Mouse (Mus musculus) intestine, embryonic 14.5 days (tissue): ENCODE measurements around the gene Cyp2u1. TPM values are rescaled to one million over a fixed set of nuclear protein-coding genes. Genes with fewer than 3 reads are reported as not detected.

Experiments used
- ATAC-seq: fragments of 200-750 bp; cut with Nextera tagmentation; replicated peaks from 2 replicates; pipeline ENCODE4 v1.8.0; 2017; ENCODE audit warnings: low read depth, moderate number of reproducible peaks, moderate TSS enrichment, moderate library complexity; ENCODE audit not compliant: low FRiP score, low TSS enrichment
- DNase-seq: peaks from one replicate; pipeline ENCODE4 v3.0.0-alpha.2; 2018; ENCODE audit warnings: low spot score
- H3K27ac ChIP-seq: fragments of 300-500 bp; sonication (generic); 2 replicates; pipeline ENCODE4 v1.5.1; 2014; ENCODE audit warnings: low read depth, mild to moderate bottlenecking, control low read depth
- H3K27me3 ChIP-seq: fragments of 300-500 bp; sonication (generic); replicated peaks from 2 replicates; pipeline ENCODE4 v1.6.1; 2014; ENCODE audit warnings: low read length, control low read depth; ENCODE audit not compliant: control insufficient read depth, insufficient read depth
- H3K36me3 ChIP-seq: fragments of 300-500 bp; sonication (generic); 2 replicates; pipeline ENCODE4 v1.6.1; 2014; ENCODE audit warnings: low read length, control low read depth; ENCODE audit not compliant: control insufficient read depth, insufficient read depth
- H3K4me1 ChIP-seq: fragments of 300-500 bp; sonication (generic); replicated peaks from 2 replicates; pipeline ENCODE4 v1.6.1; 2014; ENCODE audit warnings: low read length, control low read depth, mixed read lengths; ENCODE audit not compliant: control insufficient read depth, insufficient read depth
- H3K4me2 ChIP-seq: fragments of 300-500 bp; sonication (generic); 2 replicates; pipeline ENCODE4 v1.6.1; 2014; ENCODE audit warnings: low read length
- H3K4me3 ChIP-seq: fragments of 300-500 bp; sonication (generic); 2 replicates; pipeline ENCODE4 v1.5.1; 2014; ENCODE audit warnings: low read depth, low read length, control low read depth, mixed read lengths
- H3K9ac ChIP-seq: fragments of 300-500 bp; sonication (generic); 2 replicates; pipeline ENCODE4 v1.6.1; 2014; ENCODE audit warnings: mild to moderate bottlenecking, low read length
- H3K9me3 ChIP-seq: fragments of 300-500 bp; sonication (generic); 2 replicates; pipeline ENCODE4 v1.6.1; 2016; ENCODE audit warnings: low read length, control low read depth; ENCODE audit not compliant: control insufficient read depth
- WGBS: fragments of 180-500 bp; shearing (Covaris S2); extraction: QIAGEN DNeasy Blood & Tissue Kit; methylation state at CpG from one replicate; pipeline ENCODE4 v1.1.7; 2014; 5-methylcytosine and 5-hydroxymethylcytosine counted together
- polyA plus RNA-seq: library from polyadenylated mRNA; unstranded; fragments of >200 nt; fragmentation: Nextera tagmentation; extraction: Ambion mirVana; gene quantifications from 2 replicates; pipeline ENCODE4 v1.2.1, GENCODE M21; 2014

Gene Cyp2u1
- polyA plus RNA-seq, 1 experiment from 2014 or later: 3.9 TPM

DNA sequence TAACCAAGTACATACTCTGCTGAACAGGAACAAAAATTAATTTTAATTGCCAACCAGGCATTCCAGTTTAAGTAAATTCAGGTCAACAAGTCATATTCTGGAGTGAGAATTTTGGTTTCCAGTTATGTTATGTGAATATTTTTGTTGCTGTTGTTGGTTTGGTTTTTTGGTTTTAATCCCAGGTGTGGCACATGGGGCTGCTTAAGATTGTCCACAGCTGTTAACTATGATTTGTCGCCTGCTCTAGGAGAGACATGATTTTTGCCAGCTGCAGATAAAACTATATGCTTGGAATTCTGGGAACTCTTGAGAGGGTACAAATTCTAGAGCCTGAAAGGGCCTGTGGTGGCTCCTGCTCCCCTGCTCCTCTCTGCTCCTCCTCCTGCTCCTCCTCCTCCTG is 14.1 kb upstream of the Cyp2u1 start:
- no peaks in the 10 kb centered on the region for H3K9me3 ChIP-seq
- ATAC-seq: no peak
- H3K9ac ChIP-seq: no peak overlapping the region
- no peaks in the 10 kb centered on the region for H3K4me1 ChIP-seq
- H3K27ac ChIP-seq: no peak overlapping the region
- DNase-seq: no peak
- no peaks in the 10 kb centered on the region for H3K36me3 ChIP-seq
- H3K4me3 ChIP-seq: no peak overlapping the region
- H3K27me3 ChIP-seq: no peaks in the 10 kb centered on the region
- H3K4me2 ChIP-seq: no peak overlapping the region
- 89% methylated on average over 1 of the region's 1 CpGs for WGBS

DNA sequence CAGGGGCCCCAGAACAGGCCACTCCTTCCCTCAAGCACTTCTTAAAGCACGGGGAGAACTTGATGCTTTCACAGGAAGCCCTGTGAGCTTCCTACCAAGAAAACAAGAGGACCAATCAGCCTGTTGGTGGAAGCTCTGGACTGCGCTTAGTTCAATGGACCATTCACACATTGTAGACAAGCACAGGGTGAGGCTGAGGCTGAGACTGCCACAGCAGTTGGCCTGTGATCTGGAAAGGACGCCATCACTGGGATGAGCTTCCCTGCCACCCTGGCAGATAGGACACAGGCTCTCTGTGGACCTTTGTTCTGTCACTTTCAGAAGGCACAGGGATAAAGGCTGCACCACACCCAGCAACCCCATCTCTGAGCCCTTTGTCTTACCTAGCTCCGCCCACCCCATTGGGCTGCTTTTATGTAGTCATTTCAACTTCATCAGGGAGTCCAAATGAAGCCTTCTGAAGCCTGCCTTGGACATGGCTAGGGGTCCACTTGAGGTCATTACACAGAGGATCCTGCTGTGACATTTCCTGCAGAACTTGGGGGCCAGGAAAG is 13.0 kb upstream of the Cyp2u1 start:
- Histone ChIP-seq H3K36me3 (no peaks in the 10 kb centered on the region), H3K9me3 (no peaks in the 10 kb centered on the region), H3K9ac (no peak overlapping the region), H3K4me2 (no peak overlapping the region), H3K27ac (no peak overlapping the region), H3K4me3 (no peak overlapping the region), H3K4me1 (no peaks in the 10 kb centered on the region), H3K27me3 (no peaks in the 10 kb centered on the region)
- DNase-seq (no peak), ATAC-seq (no peak)
- 45% methylated on average over 4 of the region's 4 CpGs for WGBS

DNA sequence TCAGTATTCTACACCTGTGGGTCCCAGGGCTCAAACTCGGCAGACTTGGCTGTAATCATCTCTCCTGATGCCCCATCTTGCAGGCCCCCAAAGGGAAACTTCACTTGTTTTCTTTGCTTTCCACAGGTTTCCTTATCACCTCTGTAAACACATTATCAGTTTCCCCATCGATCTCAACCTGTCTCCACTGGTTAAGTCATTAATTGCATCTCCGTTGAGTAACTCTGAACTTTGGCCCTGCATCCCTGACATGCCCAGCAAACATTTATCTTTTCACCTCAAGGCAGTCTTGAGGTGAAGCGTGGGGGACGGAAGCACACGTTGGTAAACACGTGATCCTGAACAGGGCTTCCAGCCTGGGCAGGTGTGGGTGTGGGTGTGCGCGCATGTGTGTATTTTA is 9.3 kb upstream of the Cyp2u1 start:
- Histone ChIP-seq H3K36me3 (no peaks in the 10 kb centered on the region), H3K4me2 (no peak overlapping the region), H3K9me3 (peaks cover 12% of the 10 kb centered on the region), H3K9ac (no peak overlapping the region), H3K4me3 (no peak overlapping the region), H3K27ac (no peak overlapping the region), H3K27me3 (no peaks in the 10 kb centered on the region), H3K4me1 (no peaks in the 10 kb centered on the region)
- 56% methylated on average over 9 of the region's 9 CpGs for WGBS
- ATAC-seq: no peak
- no peak for DNase-seq

DNA sequence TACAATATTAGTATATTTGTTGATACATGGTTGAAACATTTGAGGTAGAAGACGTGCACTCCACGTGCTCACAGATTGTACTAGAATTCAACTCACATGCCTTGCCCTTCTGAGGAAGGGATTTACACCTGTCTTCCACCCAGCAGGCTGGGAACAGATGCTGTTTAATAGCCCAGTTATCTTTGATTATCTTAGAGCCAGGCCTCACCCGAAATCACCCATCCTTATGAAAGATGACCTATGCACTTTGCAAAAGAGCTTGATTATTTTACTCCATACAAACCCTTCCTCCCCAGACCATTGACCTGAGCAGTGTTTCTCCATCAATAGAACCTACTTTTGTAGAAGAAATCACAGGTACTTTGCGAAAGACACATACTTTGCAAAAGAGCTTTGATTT is 7.5 kb upstream of the Cyp2u1 start:
- no peak overlapping the region for H3K9ac ChIP-seq
- no peaks in the 10 kb centered on the region for H3K27me3 ChIP-seq
- H3K27ac ChIP-seq: no peak overlapping the region
- DNase-seq: no peak
- no peaks in the 10 kb centered on the region for H3K36me3 ChIP-seq
- no peaks in the 10 kb centered on the region for H3K4me1 ChIP-seq
- H3K4me3 ChIP-seq: no peak overlapping the region
- peaks cover 12% of the 10 kb centered on the region for H3K9me3 ChIP-seq
- H3K4me2 ChIP-seq: no peak overlapping the region
- 72% methylated on average over 4 of the region's 4 CpGs for WGBS
- no peak for ATAC-seq

DNA sequence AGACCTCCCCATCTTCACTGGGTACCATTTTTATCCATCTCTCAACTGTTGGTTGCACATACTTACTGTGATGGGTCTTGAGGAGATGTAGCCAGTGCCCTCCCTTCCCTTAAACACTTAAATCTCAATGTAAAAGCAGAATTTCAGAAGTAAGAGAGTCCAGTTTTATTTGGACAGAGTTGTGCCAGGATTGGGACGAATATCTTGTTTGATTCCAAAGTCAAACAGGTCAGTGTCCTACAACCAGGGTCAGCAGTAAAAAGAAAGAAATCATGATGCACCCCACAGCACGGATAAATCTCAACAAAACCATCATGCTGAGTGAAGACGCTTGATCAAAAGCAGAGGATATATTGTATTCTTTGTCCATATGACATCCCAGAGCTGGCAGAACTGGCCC is 4.8 kb upstream of the Cyp2u1 start:
- 89% methylated on average over 3 of the region's 3 CpGs for WGBS
- ATAC-seq (no peak), DNase-seq (no peak)
- Histone ChIP-seq H3K4me1 (no peaks in the 10 kb centered on the region), H3K9me3 (peaks cover 12% of the 10 kb centered on the region), H3K4me2 (no peak overlapping the region), H3K27me3 (no peaks in the 10 kb centered on the region), H3K27ac (no peak overlapping the region), H3K9ac (no peak overlapping the region), H3K4me3 (no peak overlapping the region), H3K36me3 (no peaks in the 10 kb centered on the region)

DNA sequence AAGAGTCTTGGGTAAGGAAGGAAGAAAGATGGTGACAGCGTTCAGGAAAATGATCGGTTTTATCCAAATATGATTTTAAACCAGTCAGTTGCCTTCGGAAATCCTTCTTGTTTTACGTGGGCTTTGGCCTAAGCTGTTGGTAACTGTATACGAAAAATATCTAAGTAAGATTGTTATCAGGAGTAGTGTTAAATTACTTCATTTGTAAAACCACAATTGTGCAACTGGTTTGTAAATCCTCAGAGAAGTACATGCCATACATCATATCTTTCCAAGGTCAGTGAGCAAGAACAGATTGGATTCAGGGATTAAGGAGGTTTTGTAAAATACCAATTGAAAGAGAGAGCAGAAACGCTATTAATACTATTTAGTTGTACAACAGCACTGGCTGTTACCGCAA is 3.2 kb upstream of the Cyp2u1 start:
- peaks cover 12% of the 10 kb centered on the region for H3K9me3 ChIP-seq
- no peak overlapping the region for H3K4me3 ChIP-seq
- H3K36me3 ChIP-seq: no peaks in the 10 kb centered on the region
- no peaks in the 10 kb centered on the region for H3K4me1 ChIP-seq
- DNase-seq: no peak
- no peaks in the 10 kb centered on the region for H3K27me3 ChIP-seq
- ATAC-seq: no peak
- no peak overlapping the region for H3K27ac ChIP-seq
- 94% methylated on average over 7 of the region's 7 CpGs for WGBS
- H3K9ac ChIP-seq: no peak overlapping the region
- no peak overlapping the region for H3K4me2 ChIP-seq

DNA sequence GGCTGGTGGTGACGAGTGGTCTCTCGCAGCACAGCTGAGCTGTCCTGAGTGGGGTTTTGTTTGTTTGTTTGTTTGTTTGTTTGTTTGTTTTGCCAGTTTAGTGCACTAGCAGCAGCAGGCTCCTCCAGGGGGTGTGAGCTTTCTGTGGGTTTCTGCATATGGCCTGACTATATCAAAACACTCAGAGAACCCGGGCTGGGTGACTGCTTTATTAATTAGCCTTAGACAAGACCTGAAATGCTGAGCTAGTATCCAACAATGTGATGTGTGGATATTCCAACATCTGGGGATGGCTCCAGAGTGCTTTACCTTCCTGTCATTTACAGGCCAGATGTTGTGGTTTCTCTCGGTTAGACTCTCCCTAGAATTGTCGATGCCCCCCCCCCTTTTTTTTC is 290 bp upstream of the Cyp2u1 start:
- no peak for DNase-seq
- peak; percentile 21; the same call in 1 of the 2 replicates for ATAC-seq
- Histone ChIP-seq H3K9me3 (peaks cover under 1% of the 10 kb centered on the region; the same call in 1 of the 2 replicates), H3K4me1 (no peaks in the 10 kb centered on the region), H3K36me3 (no peaks in the 10 kb centered on the region), H3K27me3 (no peaks in the 10 kb centered on the region), H3K4me3 (peak overlapping the region; percentile 74), H3K4me2 (peak overlapping the region; percentile 100), H3K9ac (peak overlapping the region; percentile 4; the same call in 1 of the 2 replicates), H3K27ac (no peak overlapping the region)
- 25% methylated on average over 5 of the region's 5 CpGs for WGBS

DNA sequence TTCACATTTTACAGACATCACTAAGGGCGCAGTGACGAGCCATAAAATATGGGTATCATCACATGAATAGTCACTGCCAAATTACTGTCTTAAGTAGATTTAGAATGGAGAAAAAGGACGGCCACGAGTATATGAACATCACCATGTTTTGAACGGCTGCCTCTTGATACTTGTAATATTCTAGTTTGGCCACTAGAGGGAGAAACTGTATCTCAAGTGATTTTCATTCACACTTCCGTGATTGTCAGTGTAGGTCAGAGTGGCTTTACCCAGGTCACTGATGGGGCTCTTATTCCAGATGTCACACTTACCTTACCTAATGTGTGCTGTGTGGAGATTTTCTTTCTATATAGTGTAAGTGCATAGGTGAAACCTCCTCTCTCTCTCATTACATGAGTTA is 3.1 kb downstream of the Cyp2u1 start:
- Histone ChIP-seq H3K27me3 (no peaks in the 10 kb centered on the region), H3K27ac (no peak overlapping the region), H3K4me3 (no peak overlapping the region), H3K4me2 (no peak overlapping the region), H3K4me1 (0 out of 2 replicates have a peak, but pooled peaks cover 2% of the 10 kb centered on the region), H3K36me3 (no peaks in the 10 kb centered on the region), H3K9me3 (no peaks in the 10 kb centered on the region), H3K9ac (no peak overlapping the region)
- DNase-seq: no peak
- 10% methylated on average over 6 of the region's 6 CpGs for WGBS
- ATAC-seq: no peak

DNA sequence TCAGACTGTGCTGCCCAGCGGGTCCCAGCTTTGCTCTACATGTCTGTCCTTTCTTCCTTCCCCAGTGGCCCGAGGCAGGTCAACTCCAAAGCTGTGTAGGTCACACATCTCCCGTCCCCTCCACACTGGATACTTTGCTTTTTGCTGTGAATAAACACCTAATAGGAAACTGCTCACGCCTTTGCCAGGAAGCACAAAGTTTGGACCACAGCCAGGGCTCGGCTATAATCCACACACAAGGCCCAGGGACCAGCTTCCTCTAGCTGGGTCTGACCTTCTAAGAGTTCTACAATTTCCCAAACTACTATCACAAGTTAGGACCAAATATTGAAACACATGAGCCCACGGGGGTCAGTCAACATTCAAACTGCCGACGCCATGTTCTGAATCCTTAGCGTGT is 3.9 kb downstream of the Cyp2u1 start:
- H3K4me3 ChIP-seq: no peak overlapping the region
- H3K9me3 ChIP-seq: no peaks in the 10 kb centered on the region
- no peak overlapping the region for H3K4me2 ChIP-seq
- no peak for DNase-seq
- H3K4me1 ChIP-seq: 0 out of 2 replicates have a peak, but pooled peaks cover 2% of the 10 kb centered on the region
- no peaks in the 10 kb centered on the region for H3K36me3 ChIP-seq
- no peak overlapping the region for H3K9ac ChIP-seq
- H3K27ac ChIP-seq: no peak overlapping the region
- 84% methylated on average over 9 of the region's 9 CpGs for WGBS
- H3K27me3 ChIP-seq: no peaks in the 10 kb centered on the region
- ATAC-seq: no peak
